Mouse (Mus musculus) CH12.LX (cell line): ENCODE data around the gene Grk4.
A peak's percentile ranks its signal among the peaks of the same experiment; 100 is the strongest.

Experiments
- BHLHE40 ChIP-seq: IDR thresholded peaks from 2 replicates; pipeline ENCODE4 v1.6.1; 2011; ENCODE audit warnings: mild to moderate bottlenecking, low read depth, low read length, improper control_type of control experiment
- CHD1 ChIP-seq: IDR thresholded peaks from 2 replicates; pipeline ENCODE4 v1.6.1; 2012; ENCODE audit warnings: low read depth, low read length, improper control_type of control experiment, inconsistent platforms
- CTCF ChIP-seq, 2 experiments: IDR thresholded peaks in 1 of 2; conservative IDR thresholded peaks in 1 of 2; 2 replicates each; pipeline ENCODE4 v1.5.1; 2011 to 2012; ENCODE audit warnings: low read depth in 2 of 2, low read length in 2 of 2, improper control_type of control experiment in 1 of 2, inconsistent platforms in 1 of 2, mild to moderate bottlenecking in 1 of 2, moderate library complexity in 1 of 2
- MAFK ChIP-seq: IDR thresholded peaks from 2 replicates; pipeline ENCODE4 v1.6.1; 2011; ENCODE audit warnings: low read length, improper control_type of control experiment; ENCODE audit not compliant: insufficient replicate concordance
- NRF1 ChIP-seq: IDR thresholded peaks from 2 replicates; pipeline ENCODE4 v1.6.1; 2014; ENCODE audit warnings: low read depth, mild to moderate bottlenecking, inconsistent platforms, low read length, improper control_type of control experiment, moderate library complexity
- POLR2A ChIP-seq: IDR thresholded peaks from 2 replicates; pipeline ENCODE4 v1.6.1; 2011; ENCODE audit warnings: low read depth, mild to moderate bottlenecking, improper control_type of control experiment, low read length
- POLR2AphosphoS2 ChIP-seq: IDR thresholded peaks from 2 replicates; pipeline ENCODE4 v1.6.1; 2011; ENCODE audit warnings: low read depth, low read length, improper control_type of control experiment
- ZNF384 ChIP-seq: IDR thresholded peaks from 2 replicates; pipeline ENCODE4 v1.6.1; 2012; ENCODE audit warnings: low read depth, low read length, improper control_type of control experiment, inconsistent platforms

DNA sequence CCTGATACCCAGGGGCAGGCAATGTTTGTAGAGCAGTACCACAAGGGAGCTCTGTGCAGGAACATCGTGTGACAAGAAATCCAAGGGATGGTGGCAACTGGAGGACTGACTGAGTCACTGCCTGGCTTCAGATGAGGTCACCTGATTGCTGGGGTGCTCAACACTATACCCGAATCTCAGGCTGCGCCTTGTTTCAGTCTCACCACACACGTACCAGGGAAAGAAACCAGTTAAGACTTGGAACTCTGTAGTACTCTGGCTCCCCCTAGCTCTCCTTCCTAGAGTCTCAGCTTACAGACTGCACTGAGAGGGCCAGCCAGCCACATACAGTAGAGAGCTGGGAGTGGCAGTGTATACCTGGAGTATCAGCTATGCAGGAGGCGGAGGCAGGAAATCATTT lies 17.2 kb upstream of the Grk4 start:
- peak in 1 of 2 experiments; percentile 73; a peak in 2 of 4 replicates for TF ChIP-seq CTCF (conservative IDR thresholded peaks at IDR 0.05 in 1 of 2, IDR thresholded peaks at IDR 0.05 in 1 of 2; ENCODE audit: low read depth in 2 of 2, low read length in 2 of 2)
- 0 out of 2 replicates have a peak, but pooled peaks have one; percentile 25 for TF ChIP-seq POLR2A
- TF ChIP-seq CHD1 = no peak
- no peak for TF ChIP-seq BHLHE40
- no peak for TF ChIP-seq ZNF384
- no peak for TF ChIP-seq POLR2AphosphoS2
- TF ChIP-seq MAFK = no peak
- no peak for TF ChIP-seq NRF1
